12 mouse cellular contexts compared by ENCODE assay signal in genomic region chr9:53333436-53333835, GRCm38 (mm10). TPM values are rescaled to one million over a fixed set of nuclear protein-coding genes. Genes with fewer than 3 reads are reported as not detected.
"Had no signal": no experiment of that assay in that cellular context is flagged by ENCODE, and none has a peak within 500 bp of the region (broad histone marks: within the 10 kb centered on the region; RNA-seq: fewer than 3 reads in every experiment).

No protein-coding gene starts in this region.

- H3K4me1 ChIP-seq: neural tube, embryonic 13.5 days; stomach, embryonic 15.5 days had no signal

- H3K9ac ChIP-seq: intestine, embryonic 15.5 days; liver, embryonic 13.5 days; liver, postnatal 0 days; lung, embryonic 15.5 days; midbrain, embryonic 12.5 days; neural tube, embryonic 13.5 days; stomach, embryonic 15.5 days had no signal

- H3K9me3 ChIP-seq: intestine, embryonic 15.5 days; limb, embryonic 10.5 days; liver, embryonic 13.5 days; lung, embryonic 15.5 days; midbrain, embryonic 12.5 days; neural tube, embryonic 13.5 days; stomach, embryonic 15.5 days had no signal

- H3K4me2 ChIP-seq: intestine, embryonic 15.5 days; liver, embryonic 13.5 days; lung, embryonic 15.5 days; midbrain, embryonic 12.5 days; neural tube, embryonic 13.5 days; stomach, embryonic 15.5 days had no signal

- H3K27me3 ChIP-seq: intestine, embryonic 15.5 days; liver, embryonic 13.5 days; lung, embryonic 15.5 days; midbrain, embryonic 12.5 days; neural tube, embryonic 13.5 days; stomach, embryonic 15.5 days had no signal

- H3K27ac ChIP-seq: intestine, embryonic 15.5 days; left cerebral cortex, adult 2 months; limb, embryonic 10.5 days; liver, embryonic 13.5 days; lung, embryonic 15.5 days; midbrain, embryonic 12.5 days; neural tube, embryonic 13.5 days; stomach, embryonic 15.5 days had no signal

- H3K4me3 ChIP-seq: intestine, embryonic 15.5 days; left cerebral cortex, adult 2 months; limb, embryonic 10.5 days; liver, embryonic 13.5 days; lung, embryonic 15.5 days; midbrain, embryonic 12.5 days; neural tube, embryonic 13.5 days; stomach, embryonic 15.5 days had no signal

- H3K36me3 ChIP-seq: intestine, embryonic 15.5 days; limb, embryonic 10.5 days; liver, embryonic 13.5 days; lung, embryonic 15.5 days; midbrain, embryonic 12.5 days; neural tube, embryonic 13.5 days; stomach, embryonic 15.5 days had no signal

- DNase-seq: liver, embryonic 13.5 days; liver, postnatal 0 days; thymus, postnatal 36 days had no signal

- ATAC-seq: intestine, embryonic 15.5 days; liver, postnatal 0 days; midbrain, embryonic 16.5 days had no signal

RNA-seq across cellular contexts. Expression of gene Exph5, which starts 32.0 kb away (rescaled TPM):
- total RNA-seq: megakaryocyte-erythroid progenitor cell, adult 5-6 weeks had no signal
